Mouse (Mus musculus) intestine, embryonic 15.5 days (tissue): ENCODE measurements around the gene Dnaic1. TPM values are rescaled to one million over a fixed set of nuclear protein-coding genes. Genes with fewer than 3 reads are reported as not detected.

Source experiments
- ATAC-seq: fragments of 200-750 bp; cut with Nextera tagmentation; 2 replicates; pipeline ENCODE4 v1.8.0; 2017; ENCODE audit warnings: moderate TSS enrichment, moderate library complexity
- H3K27ac ChIP-seq: fragments of 300-500 bp; sonication (generic); 2 replicates; pipeline ENCODE4 v1.5.1; 2015; ENCODE audit warnings: mild to moderate bottlenecking, inconsistent platforms
- H3K27me3 ChIP-seq: fragments of 300-500 bp; sonication (generic); replicated peaks from 2 replicates; pipeline ENCODE4 v1.6.1; 2015; ENCODE audit warnings: inconsistent platforms
- H3K36me3 ChIP-seq: fragments of 300-500 bp; sonication (generic); 2 replicates; pipeline ENCODE4 v1.6.1; 2015; ENCODE audit warnings: inconsistent platforms
- H3K4me1 ChIP-seq: fragments of 300-500 bp; sonication (generic); replicated peaks from 2 replicates; pipeline ENCODE4 v1.6.1; 2015; ENCODE audit warnings: inconsistent platforms
- H3K4me2 ChIP-seq: fragments of 300-500 bp; sonication (generic); replicated peaks from 2 replicates; pipeline ENCODE4 v1.6.1; 2015; ENCODE audit warnings: mild to moderate bottlenecking, inconsistent platforms
- H3K4me3 ChIP-seq: fragments of 300-500 bp; sonication (generic); replicated peaks from 2 replicates; pipeline ENCODE4 v1.5.1; 2015; ENCODE audit warnings: inconsistent platforms
- H3K9ac ChIP-seq: fragments of 300-500 bp; sonication (generic); 2 replicates; pipeline ENCODE4 v1.6.1; 2015; ENCODE audit warnings: inconsistent platforms
- H3K9me3 ChIP-seq: fragments of 300-500 bp; sonication (generic); 2 replicates; pipeline ENCODE4 v1.6.1; 2016; ENCODE audit warnings: inconsistent platforms
- WGBS: fragments of 180-500 bp; shearing (Covaris S2); methylation state at CpG from one replicate; pipeline ENCODE4 v1.1.7; 2015; 5-methylcytosine and 5-hydroxymethylcytosine counted together
- polyA plus RNA-seq: library from polyadenylated mRNA; unstranded; fragments of >200 nt; fragmentation: Nextera tagmentation; extraction: Ambion mirVana; gene quantifications from 2 replicates; pipeline ENCODE4 v1.2.1, GENCODE M21; 2015

Dnaic1 gene
- polyA plus RNA-seq, 1 experiment from 2014 or later = 5.8 TPM

DNA sequence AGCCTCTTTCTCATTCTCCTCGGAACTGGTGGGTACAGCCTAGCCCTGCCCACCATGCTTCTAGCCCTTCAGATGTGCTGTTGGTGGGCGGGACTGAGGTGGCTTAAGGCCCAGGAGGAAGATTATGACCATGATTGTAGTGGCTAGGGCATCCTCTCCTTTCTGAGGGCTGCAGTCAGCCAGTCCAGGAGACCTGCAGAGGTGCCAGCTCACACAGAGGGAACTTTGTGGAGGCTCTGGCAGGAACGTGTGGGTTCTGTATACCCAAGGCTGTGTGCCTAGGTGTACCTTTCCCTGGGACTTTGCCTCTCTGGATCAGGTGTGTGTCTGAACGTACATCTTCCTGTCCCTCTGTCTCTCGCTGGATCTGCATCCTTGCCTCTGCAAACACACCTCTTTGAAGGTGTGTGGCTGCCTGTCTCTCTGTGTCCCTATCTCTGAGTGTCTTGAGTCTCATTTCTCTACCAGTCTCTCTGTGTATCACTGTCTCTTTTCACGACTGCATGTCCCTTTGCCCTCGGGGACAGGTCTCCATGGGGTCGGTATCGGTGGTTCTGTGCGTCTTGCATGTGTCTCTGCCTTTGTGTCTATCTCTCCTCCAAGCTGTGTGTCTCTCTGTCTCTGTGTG is 69.8 kb downstream of the Dnaic1 start:
- peak overlapping the region; percentile 54 for H3K4me3 ChIP-seq
- H3K27ac ChIP-seq = peak overlapping the region; percentile 58; the same call in 1 of the 2 replicates
- 20% methylated on average over 10 of the region's 10 CpGs for WGBS
- peaks cover 8% of the 10 kb centered on the region for H3K27me3 ChIP-seq
- H3K36me3 ChIP-seq = no peaks in the 10 kb centered on the region
- peaks cover 19% of the 10 kb centered on the region for H3K4me1 ChIP-seq
- peak; percentile 52 for ATAC-seq
- no peaks in the 10 kb centered on the region for H3K9me3 ChIP-seq
- H3K4me2 ChIP-seq = peak overlapping the region; percentile 93
- H3K9ac ChIP-seq = peak overlapping the region; percentile 69

DNA sequence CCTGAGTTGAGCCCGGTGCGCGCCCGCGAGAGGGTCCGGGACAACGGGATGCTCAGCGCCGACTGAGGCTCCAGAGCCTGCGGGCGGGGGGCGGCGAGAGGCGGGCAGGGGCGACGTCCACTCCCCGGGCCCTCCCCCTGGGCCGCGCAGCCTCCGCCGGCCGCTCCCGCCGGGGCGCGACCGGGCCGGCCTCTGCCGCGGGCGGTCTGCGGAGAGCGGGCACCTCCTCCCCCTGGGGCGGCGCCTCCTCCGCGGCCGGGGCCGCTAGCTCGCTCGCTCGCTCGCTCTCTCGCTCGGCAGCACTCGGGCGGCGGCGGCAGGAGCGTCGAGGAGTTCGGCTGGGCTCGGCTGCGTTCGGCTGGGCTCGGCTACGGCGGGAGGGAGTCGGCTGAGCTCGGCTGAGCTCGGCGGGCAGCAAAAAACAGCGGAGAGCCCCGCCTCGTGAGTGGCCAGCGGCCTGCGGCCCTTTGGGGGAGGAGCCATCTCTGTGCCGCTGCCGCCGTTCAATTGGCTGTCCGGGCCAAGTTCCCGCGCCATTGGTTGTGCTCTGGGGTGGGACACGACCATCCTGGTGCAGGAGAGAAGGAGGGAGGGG is 70.4 kb downstream of the Dnaic1 start, which contains the start of gene Enho:
TSS of gene Enho (minus strand) at position 412 of the 595 bp plus-strand sequence.
- WGBS = under 1% methylated on average over 68 of the region's 74 CpGs
- Histone ChIP-seq H3K4me2 (peak within 1 kb of the TSS; percentile 93), H3K4me3 (peak within 1 kb of the TSS; percentile 54), H3K4me1 (peaks cover 19% of the 10 kb centered on the region), H3K9me3 (no peaks in the 10 kb centered on the region), H3K36me3 (no peaks in the 10 kb centered on the region), H3K9ac (peak within 1 kb of the TSS; percentile 69), H3K27ac (peak within 1 kb of the TSS; percentile 58; the same call in 1 of the 2 replicates), H3K27me3 (peaks cover 8% of the 10 kb centered on the region)
- ATAC-seq = peak; percentile 95

- H3K4me2 ChIP-seq = no peak overlapping the region
- peaks cover 13% of the 10 kb centered on the region for H3K4me1 ChIP-seq
- no peaks in the 10 kb centered on the region for H3K36me3 ChIP-seq
- no peak overlapping the region for H3K27ac ChIP-seq
- peaks cover 8% of the 10 kb centered on the region for H3K27me3 ChIP-seq
- H3K9ac ChIP-seq = no peak overlapping the region
- ATAC-seq = no peak
- H3K9me3 ChIP-seq = no peaks in the 10 kb centered on the region
- no peak overlapping the region for H3K4me3 ChIP-seq
- WGBS = 86% methylated on average over 6 of the region's 6 CpGs
These were observed 71.7 kb downstream of the Dnaic1 start for GRCm38 (mm10) chr4:41641199-41641822.

- WGBS = 25% methylated on average over 5 of the region's 5 CpGs
- Histone ChIP-seq H3K27ac (no peak overlapping the region), H3K4me2 (no peak overlapping the region), H3K36me3 (no peaks in the 10 kb centered on the region), H3K4me3 (no peak overlapping the region), H3K9ac (no peak overlapping the region), H3K27me3 (no peaks in the 10 kb centered on the region), H3K9me3 (no peaks in the 10 kb centered on the region), H3K4me1 (no peaks in the 10 kb centered on the region)
- ATAC-seq = no peak
These were observed 75.9 kb downstream of the Dnaic1 start for GRCm38 (mm10) chr4:41645488-41645887.

- Histone ChIP-seq H3K36me3 (no peaks in the 10 kb centered on the region), H3K9ac (no peak overlapping the region), H3K4me1 (no peaks in the 10 kb centered on the region), H3K27me3 (no peaks in the 10 kb centered on the region), H3K27ac (no peak overlapping the region), H3K4me3 (no peak overlapping the region), H3K4me2 (no peak overlapping the region), H3K9me3 (no peaks in the 10 kb centered on the region)
- no peak for ATAC-seq
- WGBS = 60% methylated on average over 4 of the region's 4 CpGs
These were observed 78.6 kb downstream of the Dnaic1 start for GRCm38 (mm10) chr4:41648157-41648556.

DNA sequence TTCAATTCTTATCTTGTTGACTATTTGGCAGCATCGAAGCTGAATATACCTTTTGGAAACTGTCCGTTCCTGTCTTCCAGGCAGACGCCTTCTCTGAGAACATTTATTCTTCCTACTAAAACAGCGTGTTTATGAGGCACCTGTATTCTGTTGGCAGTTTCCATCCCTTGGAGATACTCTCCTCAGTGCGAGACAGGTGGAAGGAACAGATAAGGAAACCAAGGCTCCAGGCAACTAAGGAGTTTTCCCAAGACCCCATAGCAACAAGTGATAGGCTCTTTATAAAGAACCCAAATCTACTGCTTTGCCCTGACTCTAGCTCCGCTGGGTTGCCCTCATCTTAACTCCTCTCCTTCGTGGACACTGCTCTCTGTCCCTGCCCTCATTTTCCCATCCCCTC is 79.1 kb downstream of the Dnaic1 start:
- Histone ChIP-seq H3K4me3 (no peak overlapping the region), H3K9ac (no peak overlapping the region), H3K36me3 (no peaks in the 10 kb centered on the region), H3K4me2 (no peak overlapping the region), H3K27me3 (no peaks in the 10 kb centered on the region), H3K9me3 (no peaks in the 10 kb centered on the region), H3K4me1 (no peaks in the 10 kb centered on the region), H3K27ac (no peak overlapping the region)
- no peak for ATAC-seq
- 66% methylated on average over 7 of the region's 7 CpGs for WGBS

DNA sequence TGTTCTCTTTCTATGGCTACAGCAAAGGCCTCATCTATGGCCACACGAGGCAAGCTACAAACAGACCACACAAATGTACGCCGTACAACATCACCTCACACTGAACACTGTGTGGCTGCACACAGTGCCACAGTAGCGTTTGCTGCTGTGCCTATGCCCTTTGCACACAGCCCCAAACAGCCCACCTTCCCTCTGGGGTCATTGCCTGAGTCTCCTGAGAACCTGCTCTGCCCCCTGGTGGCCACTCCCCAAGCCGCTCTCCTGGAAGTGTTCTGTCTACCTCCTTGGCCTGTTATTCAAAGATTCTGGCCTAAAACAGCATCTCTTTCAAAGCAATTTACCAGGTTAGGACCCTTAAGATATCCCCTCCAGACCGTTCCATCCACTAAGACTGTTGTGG is 83.7 kb downstream of the Dnaic1 start:
- H3K27ac ChIP-seq = no peak overlapping the region
- peak; percentile 46; the same call in 1 of the 2 replicates for ATAC-seq
- peaks cover 4% of the 10 kb centered on the region for H3K27me3 ChIP-seq
- 46% methylated on average over 6 of the region's 6 CpGs for whole genome bisulfite sequencing
- no peaks in the 10 kb centered on the region for H3K9me3 ChIP-seq
- H3K4me3 ChIP-seq = no peak overlapping the region
- H3K4me2 ChIP-seq = no peak overlapping the region
- H3K36me3 ChIP-seq = no peaks in the 10 kb centered on the region
- no peak overlapping the region for H3K9ac ChIP-seq
- H3K4me1 ChIP-seq = peaks cover 3% of the 10 kb centered on the region; the same call in 1 of the 2 replicates

DNA sequence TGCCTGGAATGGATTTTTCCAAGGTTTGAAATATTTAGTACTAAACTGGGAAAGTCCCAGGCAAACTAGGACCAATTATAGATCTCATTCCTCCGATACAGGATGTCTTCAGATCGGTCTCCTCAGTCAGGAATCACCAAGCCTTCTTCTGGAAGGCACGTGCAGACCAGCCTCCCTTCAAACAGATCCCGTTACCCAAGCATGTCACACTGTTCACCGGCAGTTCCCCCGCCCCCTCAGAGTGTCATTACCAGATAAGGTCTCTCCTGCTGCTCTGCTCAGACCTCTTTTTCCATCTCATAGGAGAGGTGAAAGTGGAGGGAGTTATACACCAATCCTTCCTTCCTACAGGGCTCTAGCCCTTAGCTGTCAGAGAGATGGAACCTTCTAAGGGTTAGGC is 84.2 kb downstream of the Dnaic1 start:
- no peak overlapping the region for H3K27ac ChIP-seq
- WGBS = 64% methylated on average over 6 of the region's 6 CpGs
- peaks cover 4% of the 10 kb centered on the region for H3K27me3 ChIP-seq
- H3K4me3 ChIP-seq = no peak overlapping the region
- no peaks in the 10 kb centered on the region for H3K9me3 ChIP-seq
- no peak overlapping the region for H3K9ac ChIP-seq
- no peaks in the 10 kb centered on the region for H3K36me3 ChIP-seq
- H3K4me2 ChIP-seq = no peak overlapping the region
- peaks cover 6% of the 10 kb centered on the region for H3K4me1 ChIP-seq
- ATAC-seq = no peak

DNA sequence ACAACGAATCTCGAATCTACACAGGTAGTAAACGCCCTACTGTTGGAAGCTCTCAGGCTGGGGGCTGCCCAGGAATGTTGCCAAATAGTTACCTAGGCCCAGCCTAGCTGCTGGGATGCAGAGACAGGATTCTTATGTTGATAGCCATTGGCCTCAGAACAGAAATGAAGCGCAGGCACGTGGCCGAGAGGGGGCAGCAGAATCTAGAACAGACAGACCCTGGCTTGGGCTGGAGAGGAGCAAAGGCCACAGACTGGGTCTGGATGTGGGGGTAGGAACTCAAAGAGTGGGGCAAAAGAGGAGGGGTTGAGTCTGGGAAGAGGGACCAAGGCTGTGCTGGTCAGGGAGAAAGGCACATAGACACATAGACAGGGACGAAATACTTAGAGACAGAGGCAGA is 84.6 kb downstream of the Dnaic1 start:
- Histone ChIP-seq H3K4me1 (peaks cover 10% of the 10 kb centered on the region), H3K36me3 (no peaks in the 10 kb centered on the region), H3K4me3 (no peak overlapping the region)

DNA sequence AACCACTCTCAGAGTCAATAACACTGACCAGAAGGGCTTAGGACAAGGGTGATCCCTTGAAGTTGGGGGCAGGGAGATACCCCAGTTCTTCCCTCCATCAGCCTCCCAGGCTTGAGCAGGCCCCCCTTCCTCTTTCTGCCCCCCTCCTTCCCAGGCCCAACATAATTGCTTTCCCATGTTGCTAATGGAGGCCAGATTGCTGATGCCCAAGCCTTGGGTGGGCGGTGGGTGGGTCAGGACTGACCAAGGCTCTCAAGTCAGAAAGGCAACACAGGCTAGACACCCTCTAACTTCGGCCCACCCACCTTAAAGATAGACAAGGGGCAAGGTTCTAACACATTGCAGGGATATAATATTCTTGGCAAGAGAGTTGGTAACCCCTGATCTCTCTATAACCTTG is 86.0 kb downstream of the Dnaic1 start:
- WGBS = 90% methylated on average over 2 of the region's 2 CpGs
- ATAC-seq = no peak
- Histone ChIP-seq H3K27me3 (peaks cover 8% of the 10 kb centered on the region), H3K27ac (no peak overlapping the region), H3K4me1 (peaks cover 15% of the 10 kb centered on the region), H3K4me3 (no peak overlapping the region), H3K9ac (no peak overlapping the region), H3K36me3 (no peaks in the 10 kb centered on the region), H3K4me2 (no peak overlapping the region), H3K9me3 (no peaks in the 10 kb centered on the region)

More for the DNA sequence above, 84.6 kb downstream of the Dnaic1 start:
- H3K9ac ChIP-seq = no peak overlapping the region
- no peak overlapping the region for H3K27ac ChIP-seq
- peaks cover 4% of the 10 kb centered on the region for H3K27me3 ChIP-seq
- no peaks in the 10 kb centered on the region for H3K9me3 ChIP-seq
- WGBS = 14% methylated on average over 7 of the region's 7 CpGs
- no peak overlapping the region for H3K4me2 ChIP-seq
- no peak for ATAC-seq

GRCm38 (mm10) chr4:41658566-41659384 is 89.2 kb downstream of the Dnaic1 start:
- Histone ChIP-seq H3K27me3 (peaks cover 8% of the 10 kb centered on the region), H3K4me2 (peak overlapping the region; percentile 44), H3K27ac (no peak overlapping the region), H3K9me3 (no peaks in the 10 kb centered on the region), H3K4me1 (peaks cover 20% of the 10 kb centered on the region), H3K9ac (no peak overlapping the region), H3K4me3 (no peak overlapping the region), H3K36me3 (no peaks in the 10 kb centered on the region)
- 15% methylated on average over 21 of the region's 25 CpGs for WGBS
- peak; percentile 80 for ATAC-seq

DNA sequence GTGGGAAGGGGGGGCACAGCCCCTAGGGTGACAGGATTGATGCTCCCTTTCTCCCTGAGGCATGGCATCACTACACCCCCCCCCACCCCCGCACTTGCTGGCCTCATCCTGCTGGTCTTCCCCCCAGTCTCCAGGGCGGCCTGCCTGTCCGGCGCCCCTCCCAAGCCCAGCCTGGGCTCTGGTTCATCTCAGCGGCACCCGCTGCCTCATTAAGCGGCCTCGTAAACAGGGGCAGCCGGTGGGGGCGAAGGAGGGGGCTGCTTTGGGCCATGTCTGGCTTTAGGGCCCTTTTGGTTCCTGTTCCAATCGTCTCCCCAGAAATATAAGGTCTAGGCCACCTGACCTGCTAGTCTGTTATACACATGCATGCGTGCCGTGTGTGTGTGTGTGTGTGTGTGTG is 90.0 kb downstream of the Dnaic1 start:
- Histone ChIP-seq H3K27me3 (peaks cover 8% of the 10 kb centered on the region), H3K27ac (no peak overlapping the region), H3K9me3 (no peaks in the 10 kb centered on the region), H3K9ac (no peak overlapping the region), H3K4me1 (peaks cover 27% of the 10 kb centered on the region), H3K4me2 (no peak overlapping the region), H3K4me3 (no peak overlapping the region), H3K36me3 (no peaks in the 10 kb centered on the region)
- ATAC-seq = no peak
- WGBS = 51% methylated on average over 13 of the region's 13 CpGs
